Mouse (Mus musculus) spleen, adult 2 months (tissue): ENCODE results near the gene Anp32a. TPM values are rescaled to one million over a fixed set of nuclear protein-coding genes. Genes with fewer than 3 reads are reported as not detected.

Experiments used
- DNase-seq, 2 experiments: peaks; one replicate each; pipeline versions ENCODE4 v3.0.0 to v3.0.0-alpha.2; 2012 to 2021; ENCODE audit warnings: low spot score in 2 of 2, low read depth in 1 of 2
- H3K27ac ChIP-seq: fragments of 200-500 bp; 2 replicates; pipeline ENCODE4 v1.5.1; 2012; ENCODE audit warnings: low read length, inconsistent platforms; ENCODE audit not compliant: insufficient read depth
- H3K27me3 ChIP-seq: fragments of 200-500 bp; 2 replicates; pipeline ENCODE4 v1.6.1; 2012; ENCODE audit warnings: mild to moderate bottlenecking, moderate library complexity, low read length, inconsistent platforms; ENCODE audit not compliant: control insufficient read depth, insufficient read depth
- H3K36me3 ChIP-seq: fragments of 200-500 bp; 2 replicates; pipeline ENCODE4 v1.6.1; 2012; ENCODE audit warnings: mild to moderate bottlenecking, low read length, inconsistent platforms; ENCODE audit not compliant: control insufficient read depth, insufficient read depth
- H3K4me1 ChIP-seq: fragments of 200-500 bp; 2 replicates; pipeline ENCODE4 v1.6.1; 2011; ENCODE audit warnings: inconsistent platforms; ENCODE audit not compliant: control insufficient read depth, insufficient read depth, insufficient read length
- H3K4me3 ChIP-seq: fragments of 200-500 bp; 2 replicates; pipeline ENCODE4 v1.5.1; 2011; ENCODE audit warnings: mild to moderate bottlenecking, inconsistent platforms; ENCODE audit not compliant: insufficient read depth, insufficient read length; ENCODE audit errors: extremely low read depth
- CTCF ChIP-seq: fragments of 200-500 bp; IDR thresholded peaks from 2 replicates; pipeline ENCODE4 v1.5.1; 2011; ENCODE audit warnings: mild to moderate bottlenecking, inconsistent platforms; ENCODE audit not compliant: insufficient read depth, insufficient read length, insufficient replicate concordance; ENCODE audit errors: extremely low read depth
- POLR2A ChIP-seq: fragments of 200-500 bp; IDR thresholded peaks from 2 replicates; pipeline ENCODE4 v1.6.1; 2011; ENCODE audit warnings: low read depth, low read length, inconsistent platforms
- WGBS: fragments of 180-500 bp; shearing (Covaris S2); methylation state at CpG from one replicate; pipeline ENCODE4 v1.1.7; 2018; 5-methylcytosine and 5-hydroxymethylcytosine counted together
- polyA plus RNA-seq: library from polyadenylated mRNA; depleted of rRNA; stranded (reverse); fragments of >200 nt; gene quantifications from 2 replicates; pipeline ENCODE4 v1.2.3, GENCODE M21; 2012

The Anp32a gene
- polyA plus RNA-seq, 1 experiment = 16.2 TPM

- WGBS = under 1% methylated on average over 48 of the region's 48 CpGs
- H3K4me1 ChIP-seq = peaks cover 7% of the 10 kb centered on the region; the same call in 1 of the 2 replicates
- DNase-seq = peak; percentile 32 to 50
Measured at GRCm38 (mm10) chr9:62342441-62343191, 1.5 kb downstream of the Anp32a start.

GRCm38 (mm10) chr9:62343192-62343903, 2.3 kb downstream of the Anp32a start:
- Histone ChIP-seq H3K27me3 (no peaks in the 10 kb centered on the region), H3K36me3 (0 out of 2 replicates have a peak, but pooled peaks cover 1% of the 10 kb centered on the region), H3K4me3 (peak overlapping the region; percentile 96), H3K4me1 (peaks cover 7% of the 10 kb centered on the region; the same call in 1 of the 2 replicates), H3K27ac (peak overlapping the region; percentile 100)
- DNase-seq = peak; percentile 47 to 71
- TF ChIP-seq CTCF (no peak), POLR2A (0 out of 2 replicates have a peak, but pooled peaks have one; percentile 11)
- WGBS = 1% methylated on average over 55 of the region's 56 CpGs

More at GRCm38 (mm10) chr9:62342441-62343191, 1.5 kb downstream of the Anp32a start:
- H3K27ac ChIP-seq = peak overlapping the region; percentile 96
- peak overlapping the region; percentile 96 for H3K4me3 ChIP-seq
- TF ChIP-seq POLR2A (no peak), CTCF (no peak)
- H3K36me3 ChIP-seq = no peaks in the 10 kb centered on the region
- H3K27me3 ChIP-seq = no peaks in the 10 kb centered on the region

- no peaks in the 10 kb centered on the region for H3K27me3 ChIP-seq
- H3K4me1 ChIP-seq = peaks cover 7% of the 10 kb centered on the region; the same call in 1 of the 2 replicates
- DNase-seq = peak; percentile 50 to 56
- WGBS = under 1% methylated on average over 51 of the region's 52 CpGs
- no peak for TF ChIP-seq CTCF
- no peak for TF ChIP-seq POLR2A
- peak overlapping the region; percentile 96 for H3K4me3 ChIP-seq
- peak overlapping the region; percentile 100 for H3K27ac ChIP-seq
- H3K36me3 ChIP-seq = 0 out of 2 replicates have a peak, but pooled peaks cover 1% of the 10 kb centered on the region
Measured at GRCm38 (mm10) chr9:62343904-62344491, 2.9 kb downstream of the Anp32a start.

GRCm38 (mm10) chr9:62344545-62344944, 3.5 kb downstream of the Anp32a start:
- DNase-seq = peak; percentile 73 to 74

GRCm38 (mm10) chr9:62345081-62345481, 4.0 kb downstream of the Anp32a start:
- no peak for TF ChIP-seq POLR2A
- no peak for TF ChIP-seq CTCF
- Histone ChIP-seq H3K36me3 (0 out of 2 replicates have a peak, but pooled peaks cover 1% of the 10 kb centered on the region), H3K4me3 (peak overlapping the region; percentile 96; the same call in 1 of the 2 replicates), H3K27ac (peak overlapping the region; percentile 36), H3K4me1 (peaks cover 7% of the 10 kb centered on the region; the same call in 1 of the 2 replicates), H3K27me3 (no peaks in the 10 kb centered on the region)
- no peak for DNase-seq
- WGBS = 29% methylated on average over 11 of the region's 11 CpGs

More at GRCm38 (mm10) chr9:62344545-62344944, 3.5 kb downstream of the Anp32a start:
- H3K36me3 ChIP-seq = 0 out of 2 replicates have a peak, but pooled peaks cover 1% of the 10 kb centered on the region
- peak overlapping the region; percentile 96 for H3K4me3 ChIP-seq
- under 1% methylated on average over 26 of the region's 26 CpGs for WGBS
- peak overlapping the region; percentile 100 for H3K27ac ChIP-seq
- H3K4me1 ChIP-seq = peaks cover 7% of the 10 kb centered on the region; the same call in 1 of the 2 replicates
- no peaks in the 10 kb centered on the region for H3K27me3 ChIP-seq
- TF ChIP-seq CTCF (no peak), POLR2A (peak; percentile 23; the same call in 1 of the 2 replicates)
